Mouse (Mus musculus) T-helper 2 cell (primary cell): ENCODE measurements around the gene Rpn2.

ENCODE experiments used
- in situ Hi-C: fragments of 300-600 bp; cut with MboI, MseI; formaldehyde crosslinking; loops from one replicate; pipeline ENCODE4 v1.15.1; 2025; ENCODE audit warnings: high pct_unique_total_duplicates

The Rpn2 gene

DNA sequence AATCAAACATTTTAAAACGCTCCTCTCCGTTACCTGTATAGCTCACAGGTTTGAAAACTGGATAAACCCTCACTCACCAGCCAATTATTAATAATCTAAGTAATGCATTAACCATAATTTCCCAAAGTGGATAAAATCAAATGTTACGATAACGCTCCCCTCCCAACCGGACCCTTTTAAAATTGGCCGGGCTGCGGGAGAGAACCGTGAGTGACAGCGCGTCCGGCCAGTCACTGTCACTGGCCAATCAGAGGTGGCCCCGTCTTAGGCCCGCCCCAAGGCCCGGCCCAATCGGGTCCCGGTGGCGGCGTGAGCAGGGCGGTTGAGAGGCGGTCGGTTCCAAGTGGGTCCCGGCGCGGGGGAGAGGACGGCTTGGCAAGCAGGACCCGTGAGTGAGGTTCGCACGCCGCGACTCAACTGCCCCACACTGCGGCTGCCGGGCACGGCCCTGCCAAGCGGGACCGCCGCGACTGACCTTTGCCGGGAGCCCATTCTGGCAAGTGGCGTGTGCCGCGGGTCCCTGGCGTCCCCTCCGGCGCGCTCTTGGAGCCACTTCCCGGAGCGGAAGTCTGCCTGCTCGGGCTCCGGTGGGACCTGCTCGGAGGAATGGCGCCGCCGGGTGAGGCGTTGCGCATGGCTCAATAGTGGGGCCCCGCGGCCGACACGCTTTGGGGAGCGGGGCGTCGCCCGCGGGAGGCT, at the start of gene Rpn2:
TSS of gene Rpn2 (plus strand) at position 301 of the 699 bp plus-strand sequence.
- in situ Hi-C loops = no loop called here

DNA sequence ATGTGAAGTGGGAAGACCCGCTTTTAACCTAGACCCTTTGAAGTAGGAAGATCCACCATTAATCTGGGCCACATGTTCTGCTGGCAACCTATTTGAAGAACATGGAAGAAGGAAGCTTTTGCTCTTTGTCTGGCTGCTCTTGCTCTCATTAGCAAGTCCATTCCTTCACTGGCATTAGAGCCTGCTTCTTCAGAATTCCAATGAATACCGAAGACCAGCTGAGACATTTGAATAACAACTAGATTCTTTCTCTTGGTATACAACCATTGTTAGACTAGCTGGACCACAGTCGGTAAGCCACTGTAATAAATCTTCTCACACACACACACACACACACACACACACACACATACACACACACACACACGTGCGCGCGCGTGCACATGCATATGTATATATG, 42.9 kb upstream of the Rpn2 start:
- in situ Hi-C loops = loop anchor here (25.0 kb wide), 1 partner anchor 676 kb away; the partner anchor contains the start of gene Vstm2l

DNA sequence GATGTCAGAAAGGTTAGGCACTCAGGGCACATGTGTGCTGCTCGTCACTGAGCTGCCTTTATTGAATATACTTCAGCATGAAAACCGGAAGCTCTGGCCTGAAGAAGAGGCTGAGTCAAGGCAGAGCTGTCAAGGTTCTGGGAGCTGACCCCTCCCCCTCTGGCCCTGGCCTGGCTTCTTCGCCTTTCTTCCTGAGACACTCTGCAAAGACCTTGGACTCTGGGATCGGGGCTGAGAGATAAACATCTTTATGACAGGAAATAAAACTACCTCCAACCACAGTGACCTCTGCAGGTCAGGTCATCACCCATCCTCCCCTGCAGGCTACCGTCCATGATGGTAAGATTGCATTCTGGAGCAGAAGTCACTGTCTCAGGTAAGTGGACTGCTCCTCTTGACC, 33.8 kb upstream of the Rpn2 start:
- in situ Hi-C loops = loop anchor here (25.0 kb wide), 1 partner anchor 667 kb away; the partner anchor contains the start of gene Vstm2l

DNA sequence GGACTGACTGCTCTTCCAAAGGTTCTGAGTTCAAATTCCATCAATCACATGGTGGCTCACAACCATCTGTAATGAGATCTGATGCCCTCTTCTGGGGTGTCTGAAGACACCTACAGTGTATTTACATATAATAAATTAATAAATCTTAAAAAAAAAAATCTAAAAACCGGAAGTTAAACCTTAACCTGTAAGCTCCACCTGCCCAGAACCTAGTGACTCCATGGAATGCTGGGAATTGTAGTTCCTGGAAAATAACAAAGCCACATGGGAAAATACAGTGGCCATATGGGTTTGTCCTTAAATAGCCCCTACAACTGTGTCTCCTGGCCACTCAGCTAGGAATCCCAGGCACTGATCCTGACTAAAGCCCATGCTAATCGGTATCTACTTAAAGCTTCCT, 33.2 kb upstream of the Rpn2 start:
- in situ Hi-C loops = loop anchor here (25.0 kb wide), 1 partner anchor 667 kb away; the partner anchor contains the start of gene Vstm2l

DNA sequence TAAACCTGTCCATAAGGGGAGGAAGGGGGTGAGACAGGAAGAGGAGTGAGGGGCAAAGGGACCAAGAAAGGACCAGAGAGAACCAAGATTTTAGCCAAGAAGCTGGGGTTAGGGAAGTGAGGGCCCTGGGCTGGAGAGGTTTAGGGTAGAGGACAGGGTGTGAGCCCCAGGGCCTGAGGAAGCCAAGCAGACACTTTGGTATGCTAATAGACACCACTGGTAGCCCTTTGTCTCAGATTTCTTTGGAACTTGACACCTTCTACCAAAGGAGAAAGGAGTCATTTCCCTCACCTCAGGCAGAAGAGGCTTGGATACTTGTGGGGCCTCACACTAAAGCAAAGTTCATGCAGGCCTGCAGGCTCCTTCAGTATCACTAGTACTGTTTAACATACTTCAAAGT, 30.7 kb upstream of the Rpn2 start:
- in situ Hi-C loops = loop anchor here (25.0 kb wide), 1 partner anchor 664 kb away; the partner anchor contains the start of gene Vstm2l

DNA sequence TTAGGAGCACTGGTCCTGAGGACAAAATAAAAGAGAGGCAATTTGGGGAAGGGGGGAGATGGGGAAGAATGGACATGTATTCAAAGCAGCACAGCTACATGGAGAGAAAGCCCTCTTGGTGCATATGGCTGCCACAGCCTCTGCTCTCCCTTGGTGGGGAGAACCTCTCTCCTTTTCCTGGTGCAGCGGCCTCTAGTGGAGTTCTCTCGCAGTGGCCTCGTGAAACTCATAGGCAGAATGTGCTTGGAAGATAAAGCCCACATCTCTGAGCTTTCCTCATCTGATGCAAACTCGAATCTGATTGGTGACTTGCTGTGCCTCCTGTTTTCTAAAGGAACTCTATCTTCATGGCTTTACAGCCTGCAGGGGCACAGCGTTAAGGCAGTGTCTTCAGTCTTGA, 19.1 kb upstream of the Rpn2 start:
- in situ Hi-C loops = no loop called here

DNA sequence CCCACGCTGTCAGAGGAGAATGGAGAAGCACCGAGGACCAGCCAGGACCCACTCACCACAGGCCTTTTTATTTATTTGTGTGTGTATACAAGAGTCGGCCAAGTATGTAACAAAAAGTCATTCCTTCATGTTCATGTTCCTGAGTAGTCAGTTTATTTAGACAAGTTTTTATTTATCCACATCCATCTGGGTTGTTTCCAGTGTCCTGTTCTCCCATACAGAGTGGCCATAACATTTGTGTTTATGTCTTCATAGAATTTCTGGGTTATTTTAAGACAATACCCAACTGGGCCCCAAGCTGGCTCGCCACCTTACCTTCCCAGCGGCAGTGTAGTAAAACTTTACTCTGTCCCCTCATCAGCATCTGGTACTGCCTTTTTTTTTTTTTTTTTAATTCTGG, 16.9 kb upstream of the Rpn2 start:
- in situ Hi-C loops = no loop called here

DNA sequence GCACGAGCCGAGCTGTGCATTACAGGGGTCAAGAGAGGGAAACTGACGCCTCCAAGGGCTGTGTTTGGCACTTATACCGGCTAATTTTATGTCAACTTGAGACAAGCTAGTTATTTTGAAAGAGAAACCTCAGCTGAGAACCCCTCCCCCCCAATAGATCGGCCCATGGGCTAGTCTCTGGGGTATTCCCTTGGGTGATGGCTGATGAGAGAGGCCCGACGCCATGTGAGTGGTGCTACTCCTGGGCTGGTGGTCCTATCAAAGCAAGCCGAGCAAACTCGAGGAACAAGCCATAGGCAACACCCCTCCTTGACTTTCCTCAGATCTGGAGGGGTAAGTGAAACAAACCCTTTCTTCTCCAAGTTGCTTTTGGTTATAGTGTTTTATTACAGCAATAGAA, 16.3 kb upstream of the Rpn2 start:
- in situ Hi-C loops = no loop called here

DNA sequence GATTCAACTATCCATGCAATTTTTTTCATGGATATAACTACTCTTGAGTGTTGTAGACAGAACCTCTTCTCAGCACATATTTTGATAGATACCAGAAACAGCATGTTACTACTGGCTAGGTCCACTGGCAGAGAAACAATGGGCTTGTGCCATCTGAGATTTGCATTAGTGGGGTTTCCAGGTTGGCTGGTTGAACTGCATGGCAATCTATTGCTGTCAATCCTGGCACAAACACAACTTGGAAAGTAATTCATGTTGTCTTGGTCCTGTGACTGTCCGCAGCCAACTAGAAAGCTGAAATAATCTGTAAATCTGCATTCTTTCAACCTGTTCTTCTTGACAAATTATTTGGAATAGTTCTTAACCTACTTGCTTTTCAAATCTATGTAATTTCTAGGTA, 15.7 kb upstream of the Rpn2 start:
- in situ Hi-C loops = no loop called here

DNA sequence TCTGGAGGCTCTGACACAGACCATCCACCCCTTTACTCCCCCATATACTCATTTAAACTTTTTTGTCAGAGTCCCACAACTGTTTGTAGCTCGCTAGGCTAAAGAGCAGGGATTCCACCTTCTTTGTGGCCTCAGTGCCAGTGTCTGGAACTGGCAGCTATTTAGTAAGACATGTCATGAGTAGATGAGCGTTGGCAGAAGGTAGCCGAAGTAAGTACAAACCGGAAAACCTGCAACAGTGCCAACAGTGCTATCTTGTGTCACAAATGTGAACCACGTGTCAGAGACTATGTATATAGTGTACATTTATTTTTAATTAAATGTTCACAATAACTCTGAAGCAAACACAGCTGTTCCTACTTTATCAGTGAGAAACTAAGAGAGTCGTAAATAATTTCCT, 15.0 kb upstream of the Rpn2 start:
- in situ Hi-C loops = no loop called here

DNA sequence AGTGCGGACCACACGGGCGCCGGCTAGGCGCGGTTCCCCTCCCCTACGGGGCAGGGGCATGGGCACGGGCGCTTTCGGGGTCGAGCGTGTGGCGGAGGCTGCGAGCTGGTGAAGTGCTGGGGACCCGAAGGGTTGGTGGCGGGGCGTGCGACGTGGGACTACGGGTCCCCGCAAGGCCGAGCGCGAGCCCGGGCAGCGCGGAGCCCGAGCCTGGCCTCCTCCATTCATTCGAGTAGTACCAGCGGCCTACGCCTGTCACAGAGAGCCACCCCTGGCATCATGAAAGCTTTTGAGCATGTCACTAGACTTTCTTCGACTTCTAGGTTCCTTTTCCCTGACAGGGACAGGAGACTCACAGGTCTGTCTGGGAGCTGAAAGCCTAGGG, 591 bp downstream of the Rpn2 start, which contains the start of gene Mroh8:
TSS of gene Mroh8 (minus strand) at position 134 of the 385 bp plus-strand sequence.
- in situ Hi-C loops = no loop called here

DNA sequence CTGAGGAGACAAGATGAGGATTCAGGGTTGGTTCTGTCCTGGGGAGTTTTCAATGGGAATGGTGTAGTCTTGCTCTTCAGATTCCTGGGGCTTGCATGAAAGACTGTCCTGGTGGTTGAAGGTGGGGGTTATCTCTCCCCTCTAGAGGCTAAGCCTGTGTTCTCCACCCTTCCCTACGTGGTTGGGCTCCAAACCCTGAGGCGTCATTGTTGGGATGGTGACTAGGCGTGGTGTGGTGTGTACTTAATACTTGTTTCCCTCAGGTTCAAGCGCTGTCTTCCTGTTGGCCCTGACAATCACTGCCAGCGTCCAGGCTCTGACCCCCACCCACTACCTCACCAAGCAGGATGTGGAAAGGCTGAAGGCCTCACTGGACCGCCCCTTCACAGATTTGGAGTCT, 4.5 kb downstream of the Rpn2 start:
- in situ Hi-C loops = loop anchor here (5.0 kb wide), 1 partner anchor 71 kb away; no protein-coding TSS in a partner anchor

DNA sequence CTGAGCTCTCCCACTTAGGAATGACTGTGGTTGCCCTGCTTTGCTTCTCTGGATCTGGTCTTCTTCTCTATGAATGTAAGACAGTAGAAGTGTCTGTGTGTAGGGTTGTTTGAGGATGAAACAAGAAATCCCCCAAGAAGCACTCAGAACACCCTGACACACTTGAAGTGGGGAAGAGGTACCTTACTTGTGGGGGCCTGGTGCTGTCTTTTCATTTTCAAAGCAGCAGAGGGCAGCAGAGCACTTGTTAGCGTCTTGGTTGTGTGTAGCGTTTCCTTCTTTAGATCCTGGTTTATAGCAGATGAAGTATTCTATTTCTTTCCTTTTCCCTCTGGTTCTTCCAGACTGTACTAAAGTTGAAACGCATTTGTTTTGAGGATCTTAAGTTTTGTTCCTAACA, 8.7 kb downstream of the Rpn2 start:
- in situ Hi-C loops = no loop called here

DNA sequence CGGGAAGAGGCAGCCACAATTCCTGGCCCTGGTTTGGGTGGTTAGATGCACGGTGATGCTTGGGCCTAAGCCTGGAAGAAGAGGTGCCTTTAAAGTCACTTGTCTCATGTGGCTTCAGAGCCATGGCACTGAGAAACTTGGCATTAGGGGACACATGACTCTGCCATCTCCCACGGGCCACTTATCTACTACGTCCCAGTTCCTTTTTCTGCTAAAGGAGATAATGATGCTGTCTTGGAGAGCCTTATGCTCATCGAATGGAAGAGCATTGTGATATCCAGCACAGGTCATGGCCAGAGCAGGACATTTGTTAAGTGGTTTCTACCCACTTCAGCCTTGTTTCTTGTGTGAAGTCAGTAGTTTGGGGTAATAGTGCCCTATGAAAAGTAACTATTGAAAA, 10.2 kb downstream of the Rpn2 start:
- in situ Hi-C loops = no loop called here

DNA sequence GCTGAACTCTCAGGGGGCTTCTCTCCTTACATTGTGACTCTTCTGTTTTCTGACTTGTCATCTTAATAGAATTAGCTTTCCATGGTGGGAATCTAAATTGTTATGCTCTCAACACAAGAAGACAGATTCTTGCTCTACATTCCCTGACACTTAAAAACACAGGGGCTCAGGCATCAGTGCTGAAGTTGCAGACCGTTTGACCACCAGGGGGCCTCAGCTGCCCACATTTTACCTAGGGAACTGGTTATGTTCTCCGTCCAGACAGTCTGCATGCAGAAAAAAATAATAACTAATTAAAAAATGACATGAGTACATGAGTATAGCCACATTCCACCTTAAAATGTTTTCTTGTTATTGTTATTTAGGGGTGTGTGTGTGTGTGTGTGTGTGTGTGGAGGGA, 13.3 kb downstream of the Rpn2 start:
- in situ Hi-C loops = no loop called here

DNA sequence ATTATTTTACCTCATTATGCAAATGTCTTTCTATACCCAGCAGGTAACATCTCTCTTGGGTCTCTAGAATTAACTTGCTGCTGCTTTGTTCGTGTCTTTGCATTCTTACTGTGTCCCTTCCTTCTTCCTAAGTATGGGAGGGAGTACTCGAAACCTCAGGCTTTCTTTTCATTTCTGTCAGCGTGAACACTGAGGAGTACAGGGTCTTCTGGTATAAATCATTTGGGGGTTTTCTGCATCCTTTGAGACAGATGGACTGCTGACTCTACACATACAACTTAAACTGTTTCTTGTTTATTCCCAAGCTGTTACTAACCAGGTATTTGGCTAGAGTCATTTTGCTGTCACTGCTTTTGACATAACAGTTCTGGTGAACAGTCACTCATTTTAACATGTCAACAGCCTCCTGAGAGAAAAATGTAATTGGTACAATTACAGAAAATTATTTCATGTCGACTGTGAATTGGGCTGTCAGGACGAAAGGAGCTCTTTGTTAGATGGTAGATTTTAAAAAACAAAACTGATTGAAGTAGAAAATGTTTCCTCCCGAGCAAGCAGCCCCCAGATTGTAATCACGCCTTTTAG, 17.4 kb downstream of the Rpn2 start:
- in situ Hi-C loops = no loop called here

DNA sequence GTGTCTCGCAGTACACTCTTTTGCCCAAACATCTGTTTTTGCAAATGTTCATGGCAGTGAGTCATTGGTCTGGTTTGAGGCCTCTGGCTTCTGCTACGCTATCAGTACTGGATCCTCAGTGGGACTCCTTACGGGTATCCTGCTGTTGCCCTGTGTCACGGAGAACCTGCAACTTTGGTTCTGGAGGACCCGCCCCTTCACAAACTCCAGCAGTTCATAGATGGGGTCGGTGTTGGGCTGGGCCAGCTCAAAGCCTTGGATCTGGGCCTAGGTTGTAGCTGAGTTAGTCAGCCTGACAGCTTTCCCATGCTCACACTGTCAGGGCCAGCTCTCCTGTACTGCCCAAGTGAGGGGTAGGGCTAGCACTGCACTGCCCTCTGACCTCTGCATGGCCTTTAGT, 21.2 kb downstream of the Rpn2 start:
- in situ Hi-C loops = loop anchor here (10.0 kb wide), 1 partner anchor 125 kb away; no protein-coding TSS in a partner anchor

DNA sequence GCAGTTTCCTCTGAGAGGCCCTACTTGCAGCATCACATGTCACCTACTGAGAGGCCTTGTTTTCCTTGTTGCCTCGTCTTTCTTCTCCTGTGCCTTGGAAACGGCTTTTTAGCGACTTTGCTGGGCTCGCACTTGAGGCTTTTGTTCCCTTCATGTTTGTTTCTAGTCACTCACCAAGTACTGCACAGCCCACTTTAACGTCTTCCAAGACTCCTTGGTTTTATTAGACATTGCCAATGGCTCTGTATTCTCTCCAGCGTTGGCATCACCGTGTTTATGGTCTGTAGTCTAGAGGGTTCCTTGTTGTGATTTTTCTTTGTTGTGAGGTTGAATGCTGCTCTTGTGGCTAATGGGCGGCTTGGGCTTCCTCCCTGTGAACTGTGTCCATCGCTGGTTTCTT, 24.3 kb downstream of the Rpn2 start:
- in situ Hi-C loops = loop anchor here (10.0 kb wide), 1 partner anchor 128 kb away; no protein-coding TSS in a partner anchor

DNA sequence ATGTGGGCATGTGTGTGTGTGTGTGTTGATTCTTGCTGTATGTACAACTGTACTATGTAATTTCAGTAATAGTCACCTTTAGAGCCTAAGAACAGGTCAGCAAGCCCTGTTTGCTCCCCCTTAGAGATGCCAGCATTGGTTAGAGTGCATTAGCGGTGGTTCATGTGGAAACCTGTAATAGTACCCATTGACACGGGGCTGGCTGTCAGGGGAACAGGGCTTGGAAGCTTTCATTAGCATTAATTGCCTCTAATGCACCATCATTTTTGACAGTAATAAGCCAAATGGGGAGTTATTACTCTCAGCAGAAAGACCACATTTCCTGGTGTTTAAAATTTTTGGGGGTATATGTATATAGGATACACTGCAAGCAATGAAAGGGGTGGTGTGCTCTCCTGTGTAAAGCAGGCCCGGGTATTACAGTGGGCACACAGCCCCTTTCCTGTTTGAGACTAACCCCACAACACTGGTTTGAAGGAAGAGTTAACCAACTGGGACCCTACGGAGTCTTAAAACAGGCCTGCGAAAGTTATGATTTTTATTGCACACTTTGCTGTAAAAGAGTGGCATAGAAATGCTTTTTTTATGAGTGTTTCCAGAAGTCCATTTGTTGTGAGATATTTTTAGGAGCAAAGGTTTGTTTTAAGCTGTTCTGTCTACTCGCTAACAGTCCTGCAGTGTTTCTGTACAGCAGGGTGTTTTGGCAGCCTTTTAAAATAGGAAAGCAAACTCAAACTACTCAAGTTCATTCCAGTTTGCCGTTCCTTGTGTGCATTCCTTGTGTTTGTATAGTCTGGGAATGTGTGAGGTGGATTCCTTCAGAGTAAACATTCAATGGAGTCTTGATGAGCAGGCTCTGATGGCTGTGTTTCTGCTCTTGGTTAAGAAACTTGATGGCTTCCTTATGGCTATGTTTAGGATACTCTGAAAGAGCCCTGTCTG, 27.5 kb downstream of the Rpn2 start:
- in situ Hi-C loops = loop anchor here (10.0 kb wide), 1 partner anchor 132 kb away; no protein-coding TSS in a partner anchor

DNA sequence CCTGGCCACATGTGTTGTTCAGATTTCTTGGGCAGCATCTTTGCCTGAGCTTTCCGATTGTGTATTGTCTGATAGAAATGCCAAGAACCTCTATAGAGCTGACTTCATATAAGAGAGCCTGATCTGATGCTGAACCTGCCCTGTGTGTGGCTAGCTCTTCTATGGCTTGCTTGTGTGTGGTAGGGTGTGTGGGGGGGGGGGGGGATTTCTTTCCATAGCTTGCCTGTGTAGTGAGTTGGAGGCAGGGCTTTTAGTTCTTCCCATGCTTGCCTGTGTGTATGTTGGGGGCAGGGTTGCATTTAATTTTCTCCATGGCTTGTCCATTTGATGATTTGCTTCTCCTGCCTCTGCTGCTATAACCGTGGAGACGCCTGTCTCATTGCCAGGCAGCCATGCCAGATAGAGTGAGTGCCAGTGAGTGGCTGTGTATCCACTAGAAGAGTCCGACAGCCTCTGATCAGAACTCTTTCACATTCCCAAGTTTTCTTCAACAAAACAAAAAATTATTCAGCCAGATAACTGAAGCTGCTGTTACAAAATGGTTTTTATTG, 29.0 kb downstream of the Rpn2 start:
- in situ Hi-C loops = loop anchor here (10.0 kb wide), 1 partner anchor 133 kb away; no protein-coding TSS in a partner anchor

DNA sequence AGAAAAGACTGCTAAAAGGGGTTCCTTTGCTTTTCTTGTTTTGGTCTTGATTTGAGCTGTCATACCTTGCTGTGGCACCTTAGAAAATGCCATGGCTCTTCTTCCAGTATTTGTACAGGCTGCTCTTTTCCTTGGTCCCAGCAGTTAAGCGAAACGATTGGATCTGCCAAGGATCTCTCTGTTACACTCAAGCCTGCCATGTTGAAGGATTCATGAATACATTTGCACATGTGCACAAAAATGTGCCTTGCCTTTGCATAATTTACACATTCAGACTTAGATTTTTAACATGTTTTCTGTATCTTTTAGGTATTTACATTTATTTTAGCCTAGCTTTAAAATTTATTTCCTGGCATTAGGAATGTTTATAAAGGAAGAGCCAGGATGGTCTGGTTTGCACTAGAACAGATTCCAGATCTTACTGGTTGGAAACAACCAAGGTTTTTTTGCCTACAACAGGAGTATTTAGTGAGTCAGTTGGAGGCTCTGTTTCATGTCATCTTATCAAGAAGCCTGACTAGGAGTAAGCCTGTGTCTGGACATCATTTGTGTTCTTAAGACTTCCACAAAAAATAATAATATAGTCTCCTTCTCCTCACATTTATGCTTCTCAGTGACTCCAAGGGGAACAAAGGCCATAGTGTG, 29.6 kb downstream of the Rpn2 start:
- in situ Hi-C loops = loop anchor here (10.0 kb wide), 1 partner anchor 134 kb away; no protein-coding TSS in a partner anchor
